Mouse (Mus musculus) megakaryocyte, embryonic 14.5 days (primary cell): Measurements from ENCODE around the gene Slc44a5.

Experiments
- FLI1 ChIP-seq: IDR thresholded peaks from 2 replicates; pipeline ENCODE4 v1.6.1; 2012; ENCODE audit warnings: low read length, inconsistent platforms, mixed read lengths
- GATA1 ChIP-seq: IDR thresholded peaks from 3 replicates; pipeline ENCODE4 v1.6.1; 2012; ENCODE audit warnings: mixed read lengths, low read length, inconsistent platforms, borderline replicate concordance

GRCm38 (mm10) chr3:154127246-154127645, 154.0 kb downstream of the Slc44a5 start:
- no peak for TF ChIP-seq FLI1
- TF ChIP-seq GATA1 = no peak
